Mouse (Mus musculus) kidney, adult 9 months (tissue): ENCODE measurements around the gene Mobp.
A peak's percentile ranks its signal among the peaks of the same experiment; 100 is the strongest.

ENCODE experiments used
- DNase-seq: peaks from one replicate; pipeline ENCODE4 v3.0.0; 2022

The Mobp gene

GRCm38 (mm10) chr9:120135454-120135853 is 14.1 kb upstream of the Mobp start:
- no peak for DNase-seq

- DNase-seq: peak; percentile 65
Measured at GRCm38 (mm10) chr9:120140652-120141051, 8.9 kb upstream of the Mobp start.

- no peak for DNase-seq
Measured at GRCm38 (mm10) chr9:120144474-120144873, 5.0 kb upstream of the Mobp start.

GRCm38 (mm10) chr9:120151152-120151551 is 1.6 kb downstream of the Mobp start:
- DNase-seq: no peak

GRCm38 (mm10) chr9:120151906-120152399 is 2.4 kb downstream of the Mobp start:
- no peak for DNase-seq

GRCm38 (mm10) chr9:120158047-120158446 is 8.5 kb downstream of the Mobp start:
- no peak for DNase-seq

GRCm38 (mm10) chr9:120163862-120164261 is 14.4 kb downstream of the Mobp start:
- no peak for DNase-seq

- DNase-seq: no peak
Measured at GRCm38 (mm10) chr9:120167826-120168225, 18.3 kb downstream of the Mobp start.

- DNase-seq: peak; percentile 55
Measured at GRCm38 (mm10) chr9:120171295-120171694, 21.8 kb downstream of the Mobp start.

- no peak for DNase-seq
Measured at GRCm38 (mm10) chr9:120174436-120175137, 25.1 kb downstream of the Mobp start.

- no peak for DNase-seq
Measured at GRCm38 (mm10) chr9:120178813-120179212, 29.3 kb downstream of the Mobp start.

GRCm38 (mm10) chr9:120184499-120184898 is 35.0 kb downstream of the Mobp start:
- DNase-seq: peak; percentile 22

GRCm38 (mm10) chr9:120186856-120187255 is 37.3 kb downstream of the Mobp start:
- peak; percentile 4 for DNase-seq

GRCm38 (mm10) chr9:120190891-120191290 is 41.4 kb downstream of the Mobp start:
- DNase-seq: no peak

- DNase-seq: peak; percentile 74
Measured at GRCm38 (mm10) chr9:120191362-120192098, 42.0 kb downstream of the Mobp start.

GRCm38 (mm10) chr9:120192742-120193141 is 43.2 kb downstream of the Mobp start:
- DNase-seq: no peak

- no peak for DNase-seq
Measured at GRCm38 (mm10) chr9:120200873-120201272, 51.4 kb downstream of the Mobp start.

GRCm38 (mm10) chr9:120201743-120202142 is 52.2 kb downstream of the Mobp start:
- DNase-seq: no peak

- no peak for DNase-seq
Measured at GRCm38 (mm10) chr9:120202683-120203082, 53.2 kb downstream of the Mobp start.

GRCm38 (mm10) chr9:120203936-120204335 is 54.4 kb downstream of the Mobp start:
- DNase-seq: no peak

- no peak for DNase-seq
Measured at GRCm38 (mm10) chr9:120206897-120207296, 57.4 kb downstream of the Mobp start.

GRCm38 (mm10) chr9:120210068-120210467 is 60.6 kb downstream of the Mobp start:
- DNase-seq: peak; percentile 28

GRCm38 (mm10) chr9:120210865-120211264 is 61.4 kb downstream of the Mobp start:
- no peak for DNase-seq

GRCm38 (mm10) chr9:120212936-120213335 is 63.4 kb downstream of the Mobp start:
- no peak for DNase-seq
